Mouse (Mus musculus): ENCODE measurements around the gene Gatad2a.
"Not testable (repeated sequence)": the region's sequence is repeated elsewhere in the genome, so short reads cannot be mapped to it uniquely, and the experiment has no call there.

Gatad2a gene

DNA sequence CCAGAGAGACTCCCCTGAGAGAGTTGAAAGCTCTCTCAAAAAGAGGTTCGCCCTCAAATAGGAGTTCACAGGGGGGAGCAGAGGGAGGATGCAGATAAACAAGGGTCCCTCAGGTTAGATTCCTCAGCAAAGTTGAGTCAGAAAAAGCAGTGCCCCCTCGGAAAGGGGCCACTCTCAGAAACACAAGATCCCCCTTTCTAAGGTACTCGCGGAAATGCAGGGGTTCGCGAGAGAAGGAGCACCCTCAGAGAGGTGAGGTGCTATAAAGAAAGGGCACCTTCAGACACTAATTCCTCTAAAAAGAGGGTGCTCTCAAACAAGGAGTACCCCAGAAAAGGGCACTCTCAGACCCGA lies 785 bp downstream of the Gatad2a start:
- in situ Hi-C loops (cut with MboI), result no loop called here

DNA sequence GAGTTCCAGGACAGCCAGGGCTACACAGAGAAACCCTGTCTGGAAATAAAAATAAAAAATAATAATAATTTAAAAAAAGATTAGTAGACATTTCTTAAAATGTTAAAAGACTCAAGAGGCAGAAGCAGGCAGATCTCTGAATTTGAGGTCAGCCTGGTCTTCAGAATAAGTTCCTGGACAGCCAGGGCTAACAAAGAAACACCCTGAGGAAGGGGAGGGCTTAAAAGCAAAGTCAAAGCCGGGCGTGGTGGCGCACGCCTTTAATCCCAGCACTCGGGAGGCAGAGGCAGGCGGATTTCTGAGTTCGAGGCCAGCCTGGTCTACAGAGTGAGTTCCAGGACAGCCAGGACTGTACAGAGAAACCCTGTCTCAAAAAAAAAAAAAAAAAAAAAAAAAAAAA lies 7.2 kb downstream of the Gatad2a start:
- in situ Hi-C loops (cut with MboI), result not testable (repeated sequence)

DNA sequence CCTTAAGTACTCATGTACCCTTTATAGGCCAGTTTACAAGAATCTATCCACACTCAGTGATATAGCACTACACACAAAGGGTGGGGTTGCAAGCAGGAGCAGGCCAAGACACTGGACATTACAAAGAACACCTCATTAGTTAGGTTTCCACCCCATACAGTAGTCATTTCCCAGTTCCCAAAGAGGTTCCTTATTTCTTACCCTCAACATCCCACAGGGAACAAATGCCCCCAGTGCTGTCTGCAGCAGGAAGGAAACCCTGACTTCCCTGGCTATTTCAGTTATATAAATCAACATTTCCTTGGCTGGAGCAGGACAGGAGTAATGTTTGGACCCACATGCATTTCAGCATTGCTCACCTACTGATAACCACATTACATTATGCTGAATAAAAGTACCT lies 8.4 kb downstream of the Gatad2a start:
- in situ Hi-C loops (cut with MboI), result no loop called here

DNA sequence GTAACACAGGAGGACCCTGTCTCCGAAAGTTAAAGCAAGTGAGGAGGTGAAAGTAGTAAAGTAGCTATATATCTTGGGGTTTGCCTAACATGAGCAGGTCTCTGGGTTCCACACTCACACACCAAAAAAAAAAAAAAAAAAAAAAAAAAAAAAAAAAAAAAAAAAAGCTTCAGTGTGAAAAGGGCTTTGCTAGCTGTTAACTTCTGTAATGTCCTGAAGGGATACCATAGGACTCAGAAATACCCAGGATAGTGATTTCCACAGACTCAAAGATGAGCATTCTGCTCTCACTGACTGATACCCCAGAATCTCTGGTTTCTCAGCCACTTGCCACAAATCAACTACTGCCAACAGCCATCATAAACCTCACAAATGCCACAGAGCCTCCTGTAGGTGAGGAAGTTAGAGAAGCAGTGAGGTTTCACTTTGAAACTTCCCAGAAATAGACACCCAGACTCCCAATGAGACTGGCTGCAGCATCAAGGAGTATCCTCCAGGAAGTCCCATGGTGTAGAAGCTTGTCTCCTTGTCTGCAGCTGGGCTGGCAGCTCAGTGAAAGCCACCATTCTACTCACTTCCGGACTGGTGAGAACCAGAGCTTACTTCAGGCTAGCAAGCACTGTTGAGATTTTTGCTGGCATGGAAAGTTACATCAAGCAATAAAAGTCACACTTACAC lies 11.2 kb downstream of the Gatad2a start:
- in situ Hi-C loops (cut with MboI), result no loop called here

DNA sequence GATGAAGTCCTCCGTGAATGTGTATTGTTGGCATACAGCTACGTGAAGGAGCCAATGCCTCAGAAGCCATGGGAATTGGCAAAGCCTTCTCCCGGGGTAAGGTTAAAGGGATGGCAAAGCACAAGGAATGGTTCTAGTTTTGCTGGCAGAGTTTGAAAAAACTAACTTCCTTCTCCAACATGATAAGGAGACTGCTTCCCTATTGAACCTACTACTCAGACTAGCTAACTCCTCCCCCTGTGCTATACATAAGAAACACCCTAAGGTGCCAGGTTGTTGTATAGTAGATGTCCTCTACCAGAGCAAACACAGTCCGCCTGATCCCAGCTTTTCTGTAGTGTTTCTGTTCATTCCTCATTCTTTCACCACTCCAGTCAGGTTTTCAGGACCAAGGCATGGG lies 17.7 kb downstream of the Gatad2a start:
- in situ Hi-C loops (cut with MboI), result no loop called here

DNA sequence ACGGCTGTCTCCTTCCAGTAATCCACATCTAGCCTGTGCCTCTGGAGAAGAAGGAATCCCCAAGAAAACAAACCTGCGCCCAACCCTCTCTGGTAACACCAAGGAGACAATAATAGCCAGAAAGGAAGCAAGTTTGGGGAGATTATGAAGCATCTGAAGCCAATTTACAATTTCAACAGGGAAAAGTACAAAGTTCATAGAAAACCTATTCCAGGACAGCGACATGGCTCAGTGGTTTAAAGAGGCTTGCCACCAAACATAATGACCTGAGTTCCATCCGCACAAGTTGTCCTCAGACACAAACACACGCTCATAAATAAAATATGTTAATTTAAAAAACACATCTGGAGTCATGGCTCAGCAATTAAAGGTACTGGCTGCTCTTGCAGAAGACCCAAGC lies 21.4 kb downstream of the Gatad2a start:
- in situ Hi-C loops (cut with MboI), result no loop called here

DNA sequence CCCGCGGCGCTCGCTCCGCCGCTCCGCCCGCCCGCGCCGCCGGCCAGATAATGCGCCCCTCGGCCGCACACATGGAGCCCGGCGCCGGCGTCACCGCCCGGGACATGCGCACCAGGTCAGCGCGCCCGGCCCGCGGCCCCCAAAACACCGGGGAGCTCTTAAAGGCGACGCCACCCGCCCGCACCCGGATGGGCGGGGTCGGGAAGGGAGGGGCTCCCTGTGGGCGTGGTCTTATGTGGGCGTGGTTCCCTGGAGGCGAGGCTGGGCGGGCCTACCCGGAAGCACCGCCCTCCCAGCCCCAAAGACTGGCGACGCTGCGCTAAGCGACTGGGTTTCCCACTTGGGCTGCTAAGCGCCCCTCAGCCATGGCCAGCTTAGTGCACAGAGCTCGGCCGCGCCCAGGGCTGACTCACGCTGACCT lies 22.0 kb downstream of the Gatad2a start:
- in situ Hi-C loops (cut with MboI), result no loop called here

DNA sequence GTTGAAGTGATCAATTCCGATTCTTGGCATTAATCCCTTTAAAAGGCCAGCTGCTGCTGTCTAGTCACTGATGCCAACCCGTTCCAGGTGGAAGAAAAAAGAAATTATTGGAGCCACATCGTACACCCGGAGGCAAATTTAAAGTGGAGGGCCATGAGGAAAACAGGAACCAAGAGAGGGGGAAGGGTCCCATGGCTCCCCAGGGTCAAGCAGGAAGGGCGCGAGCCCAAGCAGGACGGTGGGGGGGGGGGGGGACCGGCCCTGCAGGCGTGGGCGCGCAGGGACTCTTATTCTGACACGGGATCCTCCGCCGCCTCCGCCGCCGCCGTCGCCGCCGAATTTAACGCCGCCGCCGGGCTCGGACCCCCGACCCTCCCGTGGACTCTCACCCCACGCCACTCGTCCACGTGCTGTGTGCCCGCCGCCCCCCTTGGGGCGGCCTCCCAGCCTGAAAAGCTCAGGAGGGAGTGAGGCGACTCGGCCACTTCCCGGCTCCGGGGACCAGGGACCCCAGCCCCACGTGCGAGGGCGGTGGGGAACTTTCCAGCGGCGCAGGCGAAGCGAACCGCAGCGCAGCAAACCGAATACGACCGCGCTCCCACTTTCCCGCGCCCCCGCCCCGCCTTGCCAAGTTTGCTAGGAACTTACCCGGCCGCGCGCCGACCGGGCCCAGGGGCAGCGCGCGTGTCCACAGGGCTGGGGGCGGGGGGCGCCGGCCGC lies 22.6 kb downstream of the Gatad2a start:
- in situ Hi-C loops (cut with MboI), result no loop called here

DNA sequence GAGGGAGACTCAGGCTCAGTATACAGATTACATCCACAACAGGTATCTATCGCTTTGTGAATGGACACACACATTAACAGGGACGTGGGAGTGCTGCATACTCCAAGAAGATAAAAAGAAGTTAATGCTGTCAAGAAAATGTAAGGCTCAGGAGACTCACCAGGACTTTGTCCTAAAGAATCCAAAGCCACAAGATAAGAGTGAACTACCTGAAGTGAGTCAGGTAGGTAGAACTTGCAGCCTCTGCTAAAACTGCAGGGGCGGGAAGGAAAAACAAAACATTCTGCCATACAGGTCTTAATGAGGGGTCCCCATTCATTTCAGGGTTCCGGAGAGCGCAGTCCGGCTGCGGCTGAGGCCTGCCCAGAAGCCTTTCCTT lies 23.1 kb downstream of the Gatad2a start:
- in situ Hi-C loops (cut with MboI), result no loop called here

DNA sequence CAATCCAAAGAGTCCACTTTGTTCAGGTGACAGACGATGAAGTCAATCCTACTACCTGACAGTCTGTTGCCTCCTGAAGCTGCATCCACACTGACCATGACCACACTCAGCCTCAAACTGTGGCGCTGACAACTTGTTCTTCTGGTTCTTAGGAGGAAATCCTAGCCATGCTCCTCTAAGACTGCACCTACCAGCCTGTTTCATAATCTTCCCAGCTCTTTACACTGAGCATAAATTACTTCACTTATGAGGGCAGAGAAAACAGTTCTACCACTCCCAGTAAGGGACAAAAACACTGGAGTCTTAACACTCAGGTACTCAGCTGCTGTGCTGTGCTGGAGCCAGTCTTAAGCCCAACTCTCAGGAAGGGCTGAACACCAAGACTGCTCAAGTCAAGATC lies 25.3 kb downstream of the Gatad2a start:
- in situ Hi-C loops (cut with MboI), result no loop called here

DNA sequence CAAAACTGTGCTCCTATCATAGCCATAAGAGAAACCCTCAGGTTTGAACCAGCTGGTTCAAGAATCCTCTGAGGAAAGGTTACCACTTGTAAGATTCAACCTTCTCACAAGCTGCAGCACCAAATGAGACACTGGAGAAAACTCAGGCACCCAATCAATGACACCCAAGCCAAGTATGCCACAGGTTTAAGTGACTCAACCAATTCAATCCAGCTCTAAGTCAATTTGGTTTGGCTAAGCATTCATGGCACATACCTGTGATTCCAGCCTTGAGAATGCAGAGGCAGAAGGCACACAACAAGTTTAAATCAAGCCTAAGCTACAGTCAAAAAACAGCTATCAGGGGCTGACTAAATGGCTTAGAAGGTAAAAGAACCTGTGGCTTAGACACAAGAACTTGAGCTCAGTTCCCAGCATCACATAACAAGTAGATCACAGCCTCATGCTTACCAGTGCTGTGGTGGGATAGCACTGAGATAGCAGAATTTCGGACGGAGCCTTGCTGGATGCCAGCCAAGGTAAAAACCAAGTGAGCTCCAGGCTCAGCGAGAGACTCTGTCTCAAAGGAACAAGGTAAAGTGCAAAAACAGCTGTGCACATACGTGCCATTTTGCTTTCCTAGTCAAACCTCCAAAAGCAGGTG lies 28.8 kb downstream of the Gatad2a start:
- in situ Hi-C loops (cut with MboI), result no loop called here

DNA sequence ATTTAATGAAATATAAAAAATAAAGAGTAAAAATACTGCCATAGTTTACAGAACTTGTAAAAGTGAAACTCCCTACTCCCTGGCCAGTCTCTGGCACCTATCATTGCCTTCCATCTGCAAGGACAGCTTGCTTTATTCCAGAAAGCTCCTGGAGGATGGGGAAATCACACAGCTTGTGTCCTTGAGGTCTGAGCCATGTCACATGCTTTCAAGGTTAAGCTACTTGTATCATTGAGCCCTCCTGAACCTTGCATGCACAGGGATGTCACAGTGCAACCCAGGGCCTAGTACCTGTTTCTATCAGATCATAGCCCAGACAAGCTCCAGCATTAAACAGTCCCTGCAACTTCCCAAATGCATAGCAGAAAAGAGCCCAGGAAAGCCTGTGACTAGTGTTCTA lies 36.9 kb downstream of the Gatad2a start:
- in situ Hi-C loops (cut with MboI), result no loop called here

DNA sequence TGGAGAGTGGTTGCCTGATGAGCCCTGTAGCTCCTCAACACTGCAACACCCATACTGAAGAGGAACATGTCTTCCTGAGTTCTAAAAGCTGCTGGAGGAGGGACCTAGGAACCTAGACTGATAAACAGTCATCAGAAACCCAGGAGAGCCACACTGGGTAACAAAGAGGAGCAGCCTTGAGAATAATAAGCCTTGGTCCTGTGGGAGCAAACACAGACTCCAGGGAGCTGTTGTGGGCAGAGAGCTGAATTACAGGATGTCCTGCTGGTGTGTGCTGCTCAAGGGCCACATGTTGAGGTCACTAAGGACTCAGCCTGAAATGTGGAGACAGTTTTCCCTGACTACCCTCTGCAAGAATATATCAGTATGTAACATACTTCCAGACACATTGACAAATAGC lies 38.3 kb downstream of the Gatad2a start:
- in situ Hi-C loops (cut with MboI), result no loop called here

DNA sequence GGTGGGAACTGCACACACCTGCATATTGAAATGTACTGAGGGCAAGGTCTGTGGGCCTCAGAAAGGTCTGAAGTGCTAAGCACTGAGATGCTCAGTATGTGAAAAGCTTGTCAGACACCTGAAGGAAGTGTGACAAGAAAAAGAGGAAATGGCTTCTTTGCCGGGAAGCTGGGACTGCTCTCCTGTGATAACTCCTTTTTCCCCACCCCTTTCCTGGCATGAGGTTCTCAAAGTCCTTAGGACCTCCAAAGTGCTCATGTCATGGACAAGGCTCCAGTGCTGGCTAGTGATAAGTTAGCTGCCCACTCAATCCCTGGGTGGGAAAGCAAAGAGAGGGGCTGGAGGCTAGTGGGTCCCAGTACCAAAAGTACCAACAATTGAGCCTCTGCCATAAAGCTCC lies 38.8 kb downstream of the Gatad2a start:
- in situ Hi-C loops (cut with MboI), result no loop called here

DNA sequence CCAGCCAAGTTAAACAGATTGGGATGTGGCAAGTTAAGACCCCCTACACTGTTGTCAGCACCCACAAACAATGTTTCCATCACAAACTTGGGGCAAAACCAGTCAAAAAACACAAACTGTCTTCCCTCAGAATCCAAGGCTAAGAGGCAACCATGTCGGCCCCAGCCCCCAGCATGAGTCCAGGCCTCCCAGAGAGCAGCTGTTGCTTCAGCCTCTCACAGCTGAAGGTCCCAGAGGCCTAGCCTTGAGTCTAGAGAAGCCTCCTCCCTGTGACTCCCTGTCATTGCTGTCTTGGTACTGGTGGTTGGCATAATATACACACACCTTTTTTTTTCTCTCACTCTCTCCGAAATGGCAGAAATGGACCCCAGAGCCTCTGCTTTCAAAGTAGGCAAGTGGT lies 39.5 kb downstream of the Gatad2a start:
- in situ Hi-C loops (cut with MboI), result no loop called here

DNA sequence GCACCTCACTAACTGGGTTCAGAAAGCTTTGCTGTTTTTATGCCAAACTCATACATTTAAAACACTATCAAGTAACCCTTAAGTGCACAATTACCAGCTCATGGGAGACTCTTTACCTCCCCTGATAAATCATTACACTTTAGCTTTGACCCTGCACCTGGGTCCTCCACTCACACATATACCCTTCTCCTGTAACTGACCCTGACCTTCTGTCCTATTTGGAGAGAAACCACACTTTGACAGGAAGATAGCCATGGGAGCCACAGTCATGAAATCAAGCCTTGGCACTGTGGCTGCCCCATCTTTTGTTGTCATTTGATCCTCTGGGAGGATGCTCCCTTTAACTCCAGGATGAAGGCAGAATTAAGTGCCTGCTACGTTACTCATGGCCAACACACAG lies 41.5 kb downstream of the Gatad2a start:
- in situ Hi-C loops (cut with MboI), result no loop called here

DNA sequence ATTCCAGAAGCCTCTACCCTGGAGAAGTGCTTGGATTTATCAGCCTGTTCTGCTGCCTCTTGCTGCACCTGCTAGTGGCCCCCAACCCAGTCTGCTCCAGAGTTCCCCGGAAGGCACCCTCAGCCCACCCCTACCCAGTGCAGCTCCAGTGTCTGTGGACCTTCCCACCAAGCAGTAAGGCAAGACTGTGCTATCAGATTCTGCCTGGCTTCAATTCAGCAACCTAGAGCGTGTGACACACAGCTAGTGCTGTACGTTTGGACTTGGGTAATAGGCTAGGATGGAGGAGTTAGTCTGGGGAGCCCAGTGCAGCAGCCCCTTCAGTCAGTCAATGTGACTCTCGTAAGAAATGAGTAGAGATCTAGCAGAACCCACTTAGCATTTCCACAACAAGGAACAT lies 42.0 kb downstream of the Gatad2a start:
- in situ Hi-C loops (cut with MboI), result no loop called here

DNA sequence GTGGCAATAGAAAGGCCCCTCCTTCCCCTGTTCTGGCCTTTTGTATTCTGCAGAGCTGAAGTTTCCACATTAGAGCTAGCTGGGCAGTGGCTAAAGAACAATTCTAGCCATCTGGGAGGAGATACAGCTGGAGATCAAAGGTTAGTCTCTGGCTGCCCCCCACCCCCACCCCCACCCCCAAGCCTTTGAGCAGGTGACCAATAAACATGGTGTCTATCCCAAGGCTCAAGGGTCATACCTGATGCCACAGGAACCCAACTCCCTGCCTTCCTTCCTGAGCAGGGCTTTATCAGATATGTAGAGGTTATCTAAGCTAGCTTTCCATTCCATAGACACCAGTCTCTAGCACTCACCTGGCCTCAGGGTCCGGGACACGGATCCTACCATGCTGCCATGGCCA lies 45.9 kb downstream of the Gatad2a start:
- in situ Hi-C loops (cut with MboI), result no loop called here

DNA sequence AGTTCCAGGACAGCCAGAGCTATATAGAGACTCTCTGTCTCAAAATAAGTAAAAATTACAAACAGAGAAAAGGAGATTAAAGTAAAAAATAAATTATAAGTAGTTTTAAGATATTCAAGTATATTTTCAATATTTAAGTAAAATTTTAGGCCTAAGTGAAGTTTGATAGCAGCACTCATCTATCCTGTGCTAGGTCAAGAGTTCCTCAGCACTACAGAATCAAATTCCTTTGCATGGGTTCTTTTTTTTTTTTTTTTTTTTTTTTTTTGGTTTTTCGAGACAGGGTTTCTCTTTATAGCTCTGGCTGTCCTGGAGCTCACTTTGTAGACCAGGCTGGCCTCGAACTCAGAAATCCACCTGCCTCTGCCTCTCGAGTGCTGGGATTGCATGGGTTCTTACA lies 53.7 kb downstream of the Gatad2a start:
- in situ Hi-C loops (cut with MboI), result not testable (repeated sequence)

DNA sequence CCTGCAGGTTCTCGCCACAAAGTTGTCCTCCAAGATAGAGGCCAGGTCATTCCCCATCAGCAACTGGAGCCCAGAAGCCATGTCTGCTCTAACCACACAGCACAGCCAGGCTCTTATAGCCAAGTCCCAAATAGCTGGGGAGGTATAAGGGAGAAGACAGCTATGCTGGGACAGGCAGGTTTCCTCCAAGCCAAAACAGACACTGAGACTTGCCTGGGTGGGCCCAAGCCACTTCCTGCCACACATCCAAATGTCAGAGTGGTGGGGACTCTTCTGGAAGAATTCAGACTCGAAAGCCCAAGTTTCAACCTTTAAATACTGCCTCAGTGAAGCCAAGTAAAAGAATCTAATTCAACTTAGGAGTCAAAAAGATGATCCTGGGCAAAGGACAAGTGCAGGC lies 55.8 kb downstream of the Gatad2a start:
- in situ Hi-C loops (cut with MboI), result no loop called here

DNA sequence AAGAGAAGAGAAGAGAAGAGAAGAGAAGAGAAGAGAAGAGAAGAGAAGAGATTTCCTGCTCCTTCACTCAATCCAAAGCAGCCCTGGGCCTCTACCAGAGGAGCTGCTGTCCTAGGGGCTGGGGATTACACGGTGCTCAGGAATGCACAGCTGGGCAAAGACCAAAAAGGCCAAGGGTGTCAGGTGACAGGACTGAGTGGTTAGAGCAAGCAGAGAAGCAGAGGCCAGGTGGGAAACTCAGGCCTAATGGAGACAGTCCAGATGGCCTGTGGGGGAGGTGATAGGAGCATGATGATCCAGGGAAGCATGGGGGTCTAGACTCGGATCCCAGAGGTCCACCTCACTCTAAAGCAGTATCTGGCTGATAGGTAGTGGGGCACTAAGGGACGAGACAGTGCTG lies 56.6 kb downstream of the Gatad2a start:
- in situ Hi-C loops (cut with MboI), result no loop called here

DNA sequence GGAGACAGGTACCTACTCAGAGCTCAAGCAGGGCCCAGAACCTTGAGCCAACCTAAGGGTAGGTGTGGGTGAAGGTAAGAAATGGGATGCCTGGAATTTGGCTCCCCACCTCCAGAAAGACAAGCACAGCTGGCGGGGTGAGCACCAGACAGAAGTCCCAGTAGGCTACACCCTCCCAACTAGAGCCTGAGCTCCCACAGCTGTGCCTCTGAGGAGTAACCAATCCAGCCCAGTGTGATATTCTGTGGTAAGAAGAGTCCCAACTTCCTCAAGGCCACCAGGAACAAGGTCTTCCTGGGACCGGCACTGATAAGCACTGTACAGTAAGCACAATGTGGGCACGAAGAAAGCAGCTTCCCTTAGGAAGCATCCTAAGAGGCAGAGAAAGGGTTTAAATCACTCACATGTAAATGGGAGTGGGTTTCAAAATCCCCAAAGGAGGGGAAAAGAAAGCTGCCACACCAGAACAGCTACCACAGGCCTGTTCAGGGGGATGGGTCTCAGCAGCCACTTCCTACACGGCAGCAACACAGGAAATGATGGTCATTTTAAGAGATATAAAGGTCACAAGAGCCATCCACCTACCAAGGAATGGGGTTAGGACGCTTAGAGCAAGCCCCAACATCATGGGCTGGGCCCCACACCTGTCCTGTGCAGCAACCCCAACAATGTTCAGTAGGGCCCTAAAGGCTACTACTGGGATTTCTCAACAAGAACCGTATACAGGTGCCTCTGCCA lies 57.8 kb downstream of the Gatad2a start:
- in situ Hi-C loops (cut with MboI), result no loop called here

DNA sequence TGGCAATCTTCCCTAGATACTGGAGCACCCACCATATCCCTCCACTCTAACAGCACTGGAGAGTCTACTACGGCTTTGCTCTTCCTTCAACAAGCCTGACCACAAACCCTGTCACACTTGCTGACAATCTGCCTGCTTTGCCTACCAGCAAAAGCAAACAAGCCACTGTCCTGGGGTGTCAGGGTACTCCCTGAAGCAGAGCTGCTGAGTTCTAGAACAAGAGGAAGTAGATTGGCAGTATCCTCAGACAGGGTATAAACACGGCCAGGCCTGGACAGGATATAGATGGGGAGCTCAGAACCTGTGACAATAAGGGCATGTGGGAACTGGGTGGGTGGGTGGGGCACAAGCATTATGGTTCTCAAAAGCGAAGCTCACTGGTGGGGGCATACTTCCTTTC lies 58.7 kb downstream of the Gatad2a start:
- in situ Hi-C loops (cut with MboI), result no loop called here
